Mouse (Mus musculus) lung, embryonic 14.5 days (tissue): ENCODE results near the gene Tmem219. TPM values are rescaled to one million over a fixed set of nuclear protein-coding genes. Genes with fewer than 3 reads are reported as not detected.
"Not testable (repeated sequence)": the region's sequence is repeated elsewhere in the genome, so short reads cannot be mapped to it uniquely, and the experiment has no call there.

Experiments used
- ATAC-seq: fragments of 200-750 bp; cut with Nextera tagmentation; 2 replicates; pipeline ENCODE4 v1.8.0; 2017; ENCODE audit warnings: mild to moderate bottlenecking, moderate TSS enrichment, moderate library complexity; ENCODE audit not compliant: insufficient read depth
- DNase-seq: peaks from one replicate; pipeline ENCODE4 v3.0.0-alpha.2; 2015
- H3K27ac ChIP-seq: fragments of 300-500 bp; sonication (generic); 2 replicates; pipeline ENCODE4 v1.5.1; 2014; ENCODE audit warnings: low read depth, mild to moderate bottlenecking, moderate library complexity
- H3K27me3 ChIP-seq: fragments of 300-500 bp; sonication (generic); 2 replicates; pipeline ENCODE4 v1.6.1; 2014; ENCODE audit warnings: low read length, control low read depth; ENCODE audit not compliant: insufficient read depth
- H3K36me3 ChIP-seq: fragments of 300-500 bp; sonication (generic); 2 replicates; pipeline ENCODE4 v1.6.1; 2014; ENCODE audit warnings: control low read depth; ENCODE audit not compliant: insufficient read depth
- H3K4me1 ChIP-seq: fragments of 300-500 bp; sonication (generic); 2 replicates; pipeline ENCODE4 v1.6.1; 2014; ENCODE audit warnings: antibody characterized with exemption, control low read depth; ENCODE audit not compliant: insufficient read depth
- H3K4me2 ChIP-seq: fragments of 300-500 bp; sonication (generic); 2 replicates; pipeline ENCODE4 v1.6.1; 2014; ENCODE audit warnings: mild to moderate bottlenecking
- H3K4me3 ChIP-seq: fragments of 300-500 bp; sonication (generic); 2 replicates; pipeline ENCODE4 v1.5.1; 2014; ENCODE audit warnings: low read depth, low read length
- H3K9ac ChIP-seq: fragments of 300-500 bp; sonication (generic); 2 replicates; pipeline ENCODE4 v1.6.1; 2014
- H3K9me3 ChIP-seq: fragments of 300-500 bp; sonication (generic); 2 replicates; pipeline ENCODE4 v1.6.1; 2016; ENCODE audit warnings: low read depth, low read length, control low read depth
- CTCF ChIP-seq: IDR thresholded peaks from 2 replicates; pipeline ENCODE4 v1.5.1; 2016; ENCODE audit warnings: antibody characterized with exemption, low read depth
- WGBS: fragments of 180-500 bp; shearing (Covaris S2); extraction: QIAGEN DNeasy Blood & Tissue Kit; methylation state at CpG from one replicate; pipeline ENCODE4 v1.1.7; 2014; 5-methylcytosine and 5-hydroxymethylcytosine counted together
- polyA plus RNA-seq: library from polyadenylated mRNA; unstranded; fragments of >200 nt; fragmentation: Nextera tagmentation; extraction: Ambion mirVana; gene quantifications from 2 replicates; pipeline ENCODE4 v1.2.1, GENCODE M21; 2014

Gene Tmem219
- polyA plus RNA-seq, 1 experiment from 2014 or later: 31.5 TPM

DNA sequence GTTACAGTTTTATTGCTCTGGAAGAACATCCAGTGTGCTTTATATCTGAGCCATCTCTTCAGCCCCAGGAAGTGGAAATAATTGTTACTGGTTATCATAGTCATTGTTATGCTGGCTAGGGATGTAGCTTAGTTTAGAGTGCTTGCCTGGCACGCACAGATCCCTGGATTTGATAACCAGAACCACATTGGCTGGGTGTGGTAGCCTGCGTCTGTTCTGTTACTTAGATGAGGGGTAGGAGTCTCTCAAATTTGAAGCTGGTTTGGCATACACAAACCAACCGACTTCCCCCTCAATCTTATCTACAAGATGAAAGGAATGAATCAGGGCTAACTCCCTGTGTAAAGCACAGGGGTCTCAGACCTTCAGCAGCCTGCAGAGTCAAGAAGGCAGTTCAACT lies 3.6 kb upstream of the Tmem219 start:
- Histone ChIP-seq H3K4me2 (no peak overlapping the region), H3K36me3 (peaks cover 5% of the 10 kb centered on the region; the same call in 1 of the 2 replicates), H3K27ac (no peak overlapping the region), H3K9ac (no peak overlapping the region), H3K4me1 (0 out of 2 replicates have a peak, but pooled peaks cover 4% of the 10 kb centered on the region), H3K4me3 (no peak overlapping the region), H3K9me3 (no peaks in the 10 kb centered on the region), H3K27me3 (no peaks in the 10 kb centered on the region)
- TF ChIP-seq CTCF: no peak
- DNase-seq (no peak), ATAC-seq (no peak)
- WGBS: 18% methylated on average over 3 of the region's 3 CpGs

DNA sequence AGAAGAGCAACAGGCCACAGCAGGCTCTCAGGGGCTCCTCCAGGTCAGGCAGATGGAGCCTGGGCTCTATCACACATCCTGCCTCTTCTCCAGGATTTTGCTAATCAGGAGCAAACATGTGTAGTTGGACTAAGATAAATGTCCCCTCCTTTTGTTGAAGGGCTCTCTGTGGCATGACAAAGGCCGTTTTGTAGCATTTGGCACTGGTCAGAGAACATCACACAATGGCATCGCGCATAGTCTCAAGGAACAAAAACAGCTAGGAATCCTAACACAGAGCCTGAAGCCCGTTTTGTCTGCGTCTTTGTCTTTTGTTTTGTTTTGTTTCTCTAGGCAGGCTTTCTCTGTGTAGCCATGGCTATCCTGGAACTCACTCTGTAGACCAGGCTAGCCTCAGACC lies 1.3 kb upstream of the Tmem219 start:
- ATAC-seq (no peak), DNase-seq (no peak)
- H3K4me3 ChIP-seq: no peak overlapping the region
- no peaks in the 10 kb centered on the region for H3K27me3 ChIP-seq
- H3K36me3 ChIP-seq: no peaks in the 10 kb centered on the region
- H3K4me2 ChIP-seq: no peak overlapping the region
- H3K4me1 ChIP-seq: no peaks in the 10 kb centered on the region
- no peak for TF ChIP-seq CTCF
- 58% methylated on average over 5 of the region's 5 CpGs for WGBS
- H3K27ac ChIP-seq: no peak overlapping the region
- no peaks in the 10 kb centered on the region for H3K9me3 ChIP-seq
- H3K9ac ChIP-seq: no peak overlapping the region

DNA sequence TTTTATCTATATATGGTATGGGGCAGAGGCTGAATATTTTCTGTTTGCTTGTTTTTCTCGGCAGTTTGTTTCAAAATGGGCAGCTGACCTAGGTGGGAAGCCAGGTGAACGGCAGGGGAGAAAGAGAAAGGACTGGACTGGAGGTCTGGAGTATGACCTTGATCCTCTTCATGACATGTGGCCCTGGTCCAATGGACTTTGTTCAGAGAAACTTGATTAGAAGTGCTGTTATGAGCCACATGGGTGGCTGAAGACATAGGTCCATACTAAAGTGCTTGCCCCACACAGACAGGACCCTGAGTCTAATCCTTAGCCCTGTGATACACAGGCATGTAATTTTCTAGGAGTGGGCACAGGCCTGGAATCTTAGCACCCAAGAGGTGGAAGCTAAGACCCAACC lies 1.2 kb downstream of the Tmem219 start:
- TF ChIP-seq CTCF: no peak
- 77% methylated on average over 2 of the region's 2 CpGs for WGBS
- no peaks in the 10 kb centered on the region for H3K9me3 ChIP-seq
- no peaks in the 10 kb centered on the region for H3K36me3 ChIP-seq
- no peak overlapping the region for H3K4me2 ChIP-seq
- H3K27ac ChIP-seq: no peak overlapping the region
- no peak overlapping the region for H3K9ac ChIP-seq
- no peaks in the 10 kb centered on the region for H3K27me3 ChIP-seq
- no peak for DNase-seq
- no peak overlapping the region for H3K4me3 ChIP-seq
- ATAC-seq: no peak
- no peaks in the 10 kb centered on the region for H3K4me1 ChIP-seq

DNA sequence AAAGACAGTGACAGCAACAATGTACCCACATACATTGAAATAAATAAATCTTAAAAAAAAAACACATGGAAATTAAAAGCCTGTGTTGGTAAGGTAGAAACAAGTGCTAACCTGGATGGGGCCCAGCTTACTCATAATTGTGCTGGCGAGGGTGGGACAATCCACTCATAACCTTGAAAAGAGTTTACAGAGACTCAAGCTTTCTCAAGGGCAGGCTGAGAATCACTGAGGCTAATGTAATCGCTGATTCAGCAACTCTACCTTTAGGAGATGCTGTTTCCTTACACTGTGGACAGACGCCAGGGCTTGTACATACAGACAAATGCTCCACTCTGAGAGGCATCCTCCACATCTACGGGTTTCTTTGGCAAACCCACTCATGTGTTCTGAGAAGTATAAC lies 2.7 kb downstream of the Tmem219 start:
- Histone ChIP-seq H3K36me3 (no peaks in the 10 kb centered on the region), H3K27ac (no peak overlapping the region), H3K27me3 (no peaks in the 10 kb centered on the region), H3K4me1 (no peaks in the 10 kb centered on the region), H3K9ac (no peak overlapping the region), H3K9me3 (no peaks in the 10 kb centered on the region), H3K4me3 (no peak overlapping the region), H3K4me2 (no peak overlapping the region)
- DNase-seq: no peak
- no peak for TF ChIP-seq CTCF
- no peak for ATAC-seq
- 76% methylated on average over 4 of the region's 4 CpGs for WGBS

DNA sequence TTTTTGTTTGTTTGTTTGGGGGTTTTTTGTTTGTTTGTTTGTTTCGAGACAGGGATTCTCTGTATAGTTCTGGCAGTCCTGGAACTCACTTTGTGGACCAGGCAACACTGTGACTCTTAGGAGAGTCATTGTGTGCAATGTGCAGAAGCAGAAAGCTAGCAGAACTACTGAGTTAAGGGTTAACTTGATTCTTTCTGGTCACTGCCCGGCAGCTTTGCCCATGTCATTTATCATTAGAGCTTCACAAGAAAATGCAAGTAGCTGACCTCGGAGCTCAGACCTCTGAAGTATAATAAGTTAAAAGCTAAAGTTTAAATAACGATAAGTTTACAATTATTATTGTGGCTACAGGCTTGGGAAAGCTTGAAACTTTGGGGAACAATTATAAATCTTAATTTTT lies 4.4 kb downstream of the Tmem219 start:
- not testable (repeated sequence) for DNase-seq, H3K9ac ChIP-seq, ATAC-seq, H3K4me1 ChIP-seq, H3K27ac ChIP-seq, H3K4me3 ChIP-seq, H3K27me3 ChIP-seq, H3K9me3 ChIP-seq, H3K36me3 ChIP-seq, H3K4me2 ChIP-seq
- WGBS: 16% methylated on average over 4 of the region's 4 CpGs

DNA sequence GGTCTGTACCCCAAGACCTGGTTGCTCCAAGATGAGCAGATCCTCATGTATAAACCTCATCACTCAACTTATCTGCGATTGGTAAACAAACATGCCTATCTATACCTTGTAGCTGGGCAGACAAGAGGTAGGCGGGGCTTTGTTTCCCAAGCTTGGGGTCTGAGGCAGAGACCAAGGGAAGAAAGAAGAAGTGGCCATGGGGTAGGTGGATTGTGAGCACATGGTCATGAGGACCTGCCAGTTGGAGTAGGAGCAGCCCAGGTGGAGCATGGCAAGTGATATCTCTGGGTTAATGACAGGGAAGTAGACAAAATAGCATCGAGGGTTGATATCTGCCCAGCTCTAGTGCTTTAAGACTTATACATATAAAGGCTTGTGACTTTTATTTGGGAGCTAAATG lies 7.9 kb downstream of the Tmem219 start:
- no peaks in the 10 kb centered on the region for H3K9me3 ChIP-seq
- H3K27me3 ChIP-seq: no peaks in the 10 kb centered on the region
- H3K9ac ChIP-seq: no peak overlapping the region
- no peaks in the 10 kb centered on the region for H3K4me1 ChIP-seq
- DNase-seq (no peak), ATAC-seq (no peak)
- H3K27ac ChIP-seq: no peak overlapping the region
- H3K36me3 ChIP-seq: no peaks in the 10 kb centered on the region
- H3K4me2 ChIP-seq: no peak overlapping the region
- TF ChIP-seq CTCF: no peak
- 66% methylated on average over 3 of the region's 3 CpGs for WGBS
- no peak overlapping the region for H3K4me3 ChIP-seq

DNA sequence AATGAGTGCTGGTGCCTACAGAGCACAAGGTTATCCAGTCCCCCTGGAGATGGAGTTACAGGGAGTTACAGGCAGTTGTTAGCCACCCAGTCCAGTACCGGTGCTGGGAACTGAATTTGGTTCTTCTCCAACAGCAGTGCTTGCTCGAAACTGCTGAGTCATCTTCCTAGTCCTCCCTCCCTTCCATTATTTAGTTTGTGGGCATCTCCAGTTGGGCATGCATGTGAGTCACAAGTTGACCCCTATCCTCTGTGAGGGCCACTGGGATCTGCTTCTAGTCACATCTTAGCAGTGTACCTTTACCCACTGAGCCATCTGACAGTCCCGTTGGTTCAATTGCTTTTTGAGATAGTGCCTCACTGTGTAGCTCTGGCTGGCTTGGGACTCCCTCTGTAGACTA lies 17.1 kb downstream of the Tmem219 start:
- H3K9ac ChIP-seq: no peak overlapping the region
- ATAC-seq (no peak), DNase-seq (no peak)
- no peaks in the 10 kb centered on the region for H3K4me1 ChIP-seq
- no peaks in the 10 kb centered on the region for H3K9me3 ChIP-seq
- H3K36me3 ChIP-seq: no peaks in the 10 kb centered on the region
- no peak overlapping the region for H3K4me3 ChIP-seq
- 58% methylated on average over 3 of the region's 3 CpGs for WGBS
- H3K27ac ChIP-seq: no peak overlapping the region
- no peaks in the 10 kb centered on the region for H3K27me3 ChIP-seq
- TF ChIP-seq CTCF: no peak
- H3K4me2 ChIP-seq: no peak overlapping the region

DNA sequence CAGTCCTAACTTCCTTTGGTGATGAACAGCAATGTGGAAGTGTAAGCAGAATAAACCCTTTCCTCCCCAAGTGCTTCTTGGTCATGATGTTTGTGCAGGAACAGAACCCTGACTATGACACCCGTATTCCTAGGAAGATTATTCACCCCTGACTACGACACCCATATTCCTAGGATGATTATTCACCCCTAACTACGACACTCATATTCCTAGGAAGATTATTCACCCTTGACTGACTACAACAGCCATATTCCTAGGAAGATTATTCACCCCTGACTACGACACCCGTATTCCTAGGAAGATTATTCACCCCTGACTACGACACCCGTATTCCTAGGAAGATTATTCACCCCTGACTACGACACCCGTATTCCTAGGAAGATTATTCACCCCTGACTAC lies 22.9 kb downstream of the Tmem219 start:
- not testable (repeated sequence) for DNase-seq, H3K4me3 ChIP-seq
- 93% methylated on average over 7 of the region's 9 CpGs for whole genome bisulfite sequencing

More for the DNA sequence above, 22.9 kb downstream of the Tmem219 start:
- not testable (repeated sequence) for H3K36me3 ChIP-seq, H3K9me3 ChIP-seq, H3K27me3 ChIP-seq, H3K4me1 ChIP-seq, H3K27ac ChIP-seq, H3K9ac ChIP-seq, ATAC-seq, H3K4me2 ChIP-seq
